Mouse (Mus musculus): ENCODE data around the gene Gm20388. TPM values are rescaled to one million over a fixed set of nuclear protein-coding genes. Genes with fewer than 3 reads are reported as not detected.
"Not testable (repeated sequence)": the region's sequence is repeated elsewhere in the genome, so short reads cannot be mapped to it uniquely, and the experiment has no call there.

The Gm20388 gene
- polyA plus RNA-seq, 1 experiment = 0.36 TPM

GRCm38 (mm10) chr8:120324555-120324954 is 413.9 kb downstream of the Gm20388 start:
- no peak overlapping the region for H3K4me3 ChIP-seq (replicated peaks)

GRCm38 (mm10) chr8:120325172-120325767 is 414.6 kb downstream of the Gm20388 start:
- Histone ChIP-seq H3K4me3 (replicated peaks) (no peak overlapping the region), H3K36me3 (ENCODE audit: control insufficient read depth) (no peaks in the 10 kb centered on the region), H3K9me3 (ENCODE audit: control insufficient read depth, low read length) (no peaks in the 10 kb centered on the region), H3K4me1 (ENCODE audit: control insufficient read depth) (peaks cover 63% of the 10 kb centered on the region), H3K27me3 (ENCODE audit: control insufficient read depth) (peaks cover 2% of the 10 kb centered on the region; the same call in 1 of the 2 replicates)
- TF ChIP-seq GATA1 (IDR thresholded peaks at IDR 0.05; ENCODE audit: low read length) (no peak), TAL1 (IDR thresholded peaks at IDR 0.05; ENCODE audit: low read length) (no peak)

More at GRCm38 (mm10) chr8:120324555-120324954, 413.9 kb downstream of the Gm20388 start:
- H3K4me1 ChIP-seq (ENCODE audit: control insufficient read depth) = peaks cover 68% of the 10 kb centered on the region
- TF ChIP-seq TAL1 (IDR thresholded peaks at IDR 0.05; ENCODE audit: low read length) = no peak
- TF ChIP-seq GATA1 (IDR thresholded peaks at IDR 0.05; ENCODE audit: low read length) = no peak
- H3K27me3 ChIP-seq (ENCODE audit: control insufficient read depth) = peaks cover 2% of the 10 kb centered on the region; the same call in 1 of the 2 replicates
- H3K36me3 ChIP-seq (ENCODE audit: control insufficient read depth) = no peaks in the 10 kb centered on the region
- no peaks in the 10 kb centered on the region for H3K9me3 ChIP-seq (ENCODE audit: control insufficient read depth, low read length)

GRCm38 (mm10) chr8:120327131-120327554 is 416.5 kb downstream of the Gm20388 start:
- peaks cover 2% of the 10 kb centered on the region; the same call in 1 of the 2 replicates for H3K27me3 ChIP-seq (ENCODE audit: control insufficient read depth)
- no peak overlapping the region for H3K4me3 ChIP-seq (replicated peaks)
- peaks cover 65% of the 10 kb centered on the region for H3K4me1 ChIP-seq (ENCODE audit: control insufficient read depth)
- TF ChIP-seq TAL1 (IDR thresholded peaks at IDR 0.05; ENCODE audit: low read length) = no peak
- no peak for TF ChIP-seq GATA1 (IDR thresholded peaks at IDR 0.05; ENCODE audit: low read length)
- H3K36me3 ChIP-seq (ENCODE audit: control insufficient read depth) = no peaks in the 10 kb centered on the region
- no peaks in the 10 kb centered on the region for H3K9me3 ChIP-seq (ENCODE audit: control insufficient read depth, low read length)

GRCm38 (mm10) chr8:120328361-120329022 is 417.9 kb downstream of the Gm20388 start:
- H3K4me3 ChIP-seq (replicated peaks) = no peak overlapping the region
- no peak for TF ChIP-seq GATA1 (IDR thresholded peaks at IDR 0.05; ENCODE audit: low read length)
- no peak for TF ChIP-seq TAL1 (IDR thresholded peaks at IDR 0.05; ENCODE audit: low read length)
- H3K27me3 ChIP-seq (ENCODE audit: control insufficient read depth) = no peaks in the 10 kb centered on the region; the same call in 1 of the 2 replicates
- peaks cover 63% of the 10 kb centered on the region for H3K4me1 ChIP-seq (ENCODE audit: control insufficient read depth)
- no peaks in the 10 kb centered on the region for H3K36me3 ChIP-seq (ENCODE audit: control insufficient read depth)
- H3K9me3 ChIP-seq (ENCODE audit: control insufficient read depth, low read length) = no peaks in the 10 kb centered on the region

- Histone ChIP-seq H3K4me1 (ENCODE audit: control insufficient read depth) (peaks cover 65% of the 10 kb centered on the region), H3K9me3 (ENCODE audit: control insufficient read depth, low read length) (no peaks in the 10 kb centered on the region)
Observed at GRCm38 (mm10) chr8:120329030-120329748, 418.5 kb downstream of the Gm20388 start.

GRCm38 (mm10) chr8:120331027-120331426 is 420.4 kb downstream of the Gm20388 start:
- Histone ChIP-seq H3K4me3 (replicated peaks) (no peak overlapping the region), H3K36me3 (ENCODE audit: control insufficient read depth) (no peaks in the 10 kb centered on the region), H3K9me3 (ENCODE audit: control insufficient read depth, low read length) (no peaks in the 10 kb centered on the region), H3K27me3 (ENCODE audit: control insufficient read depth) (peaks cover 14% of the 10 kb centered on the region), H3K4me1 (ENCODE audit: control insufficient read depth) (peaks cover 68% of the 10 kb centered on the region)
- TF ChIP-seq TAL1 (IDR thresholded peaks at IDR 0.05; ENCODE audit: low read length) (no peak), GATA1 (IDR thresholded peaks at IDR 0.05; ENCODE audit: low read length) (no peak)

More at GRCm38 (mm10) chr8:120329030-120329748, 418.5 kb downstream of the Gm20388 start:
- TF ChIP-seq TAL1 (IDR thresholded peaks at IDR 0.05; ENCODE audit: low read length) (no peak), GATA1 (IDR thresholded peaks at IDR 0.05; ENCODE audit: low read length) (no peak)
- Histone ChIP-seq H3K36me3 (ENCODE audit: control insufficient read depth) (no peaks in the 10 kb centered on the region), H3K4me3 (replicated peaks) (no peak overlapping the region), H3K27me3 (ENCODE audit: control insufficient read depth) (no peaks in the 10 kb centered on the region; the same call in 1 of the 2 replicates)

- no peaks in the 10 kb centered on the region for H3K36me3 ChIP-seq (ENCODE audit: control insufficient read depth)
- peaks cover 68% of the 10 kb centered on the region for H3K4me1 ChIP-seq (ENCODE audit: control insufficient read depth)
- H3K27me3 ChIP-seq (ENCODE audit: control insufficient read depth) = peaks cover 20% of the 10 kb centered on the region
- no peak for TF ChIP-seq TAL1 (IDR thresholded peaks at IDR 0.05; ENCODE audit: low read length)
- no peak for TF ChIP-seq GATA1 (IDR thresholded peaks at IDR 0.05; ENCODE audit: low read length)
- no peaks in the 10 kb centered on the region for H3K9me3 ChIP-seq (ENCODE audit: control insufficient read depth, low read length)
- H3K4me3 ChIP-seq (replicated peaks) = no peak overlapping the region
Observed at GRCm38 (mm10) chr8:120332379-120333229, 422.0 kb downstream of the Gm20388 start.

GRCm38 (mm10) chr8:120333681-120334080 is 423.0 kb downstream of the Gm20388 start:
- no peaks in the 10 kb centered on the region for H3K36me3 ChIP-seq (ENCODE audit: control insufficient read depth)
- H3K4me1 ChIP-seq (ENCODE audit: control insufficient read depth) = peaks cover 61% of the 10 kb centered on the region
- peaks cover 3% of the 10 kb centered on the region for H3K9me3 ChIP-seq (ENCODE audit: control insufficient read depth, low read length)
- H3K4me3 ChIP-seq (replicated peaks) = no peak overlapping the region
- TF ChIP-seq GATA1 (IDR thresholded peaks at IDR 0.05; ENCODE audit: low read length) (no peak), TAL1 (IDR thresholded peaks at IDR 0.05; ENCODE audit: low read length) (no peak)
- peaks cover 21% of the 10 kb centered on the region for H3K27me3 ChIP-seq (ENCODE audit: control insufficient read depth)

- not testable (repeated sequence) for H3K4me3 ChIP-seq (replicated peaks); H3K36me3 ChIP-seq (ENCODE audit: control insufficient read depth); H3K9me3 ChIP-seq (ENCODE audit: control insufficient read depth, low read length)
- Histone ChIP-seq H3K4me1 (ENCODE audit: control insufficient read depth) (peaks cover 55% of the 10 kb centered on the region), H3K27me3 (ENCODE audit: control insufficient read depth) (peaks cover 21% of the 10 kb centered on the region)
Observed at GRCm38 (mm10) chr8:120334261-120334660, 423.6 kb downstream of the Gm20388 start.

All from erythroblast, embryonic 14.5 days (primary cell).